Mouse (Mus musculus) cerebellum, adult 11-12 months (tissue): Measurements from ENCODE around the gene Slamf9.

ENCODE experiments used
- DNase-seq: peaks from one replicate; pipeline ENCODE4 v3.0.0; 2022

The Slamf9 gene

DNA sequence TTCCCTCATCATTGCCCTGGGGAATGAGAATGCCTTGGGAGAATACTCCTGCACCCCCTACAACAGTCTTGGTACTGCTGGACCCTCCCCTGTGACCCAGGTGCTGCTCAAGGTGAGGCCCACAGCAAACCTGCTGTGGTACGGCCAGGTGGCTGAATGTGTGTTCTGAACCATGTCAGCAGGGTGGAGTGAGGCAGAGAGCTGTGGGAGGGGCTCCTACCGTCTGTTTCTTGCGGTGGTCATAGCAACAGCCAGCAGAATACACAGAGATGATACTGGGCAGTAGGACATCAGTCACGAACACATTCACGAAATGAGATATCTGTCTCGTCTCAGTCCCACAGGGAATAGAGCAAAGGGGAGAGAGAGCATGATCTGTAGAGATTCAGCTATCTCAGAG lies 18.4 kb downstream of the Slamf9 start:
- no peak for DNase-seq

DNA sequence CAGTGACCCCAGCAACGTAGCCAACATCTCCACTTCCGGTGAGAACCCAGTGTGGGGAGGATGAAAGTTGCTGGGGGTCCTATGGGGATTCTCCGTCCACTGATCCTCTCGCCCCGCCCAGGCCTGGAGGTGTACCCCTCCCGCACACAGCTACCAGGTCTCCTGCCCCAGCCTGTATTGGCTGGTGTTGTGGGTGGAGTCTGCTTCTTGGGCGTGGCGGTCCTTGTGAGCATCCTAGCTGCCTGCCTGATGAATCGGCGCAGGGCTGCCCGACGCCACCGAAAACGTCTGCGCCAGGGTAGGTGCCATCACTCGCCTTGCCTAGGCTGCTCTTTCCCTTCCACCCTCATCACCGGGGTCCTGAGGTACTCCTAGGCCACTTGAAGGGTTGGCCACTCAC lies 20.9 kb downstream of the Slamf9 start:
- DNase-seq, result no peak

DNA sequence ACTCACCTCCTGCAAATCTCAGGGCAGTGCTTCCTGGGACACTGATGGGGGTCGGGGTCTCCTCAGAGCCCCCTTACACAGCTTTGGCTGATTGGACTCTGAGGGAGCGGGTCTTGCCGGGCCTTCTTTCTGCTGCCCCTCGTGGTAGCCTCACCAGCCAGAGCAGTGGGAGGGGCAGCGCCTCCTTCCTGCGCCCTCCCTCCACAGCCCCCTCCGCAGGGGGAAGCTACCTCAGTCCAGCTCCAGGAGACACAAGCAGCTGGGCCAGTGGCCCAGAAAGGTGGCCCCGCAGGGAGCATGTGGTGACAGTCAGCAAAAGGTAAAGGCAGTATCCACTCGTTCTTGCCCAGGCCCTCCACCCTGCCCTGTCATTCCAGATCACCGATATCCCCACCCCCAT lies 22.3 kb downstream of the Slamf9 start:
- no peak for DNase-seq

DNA sequence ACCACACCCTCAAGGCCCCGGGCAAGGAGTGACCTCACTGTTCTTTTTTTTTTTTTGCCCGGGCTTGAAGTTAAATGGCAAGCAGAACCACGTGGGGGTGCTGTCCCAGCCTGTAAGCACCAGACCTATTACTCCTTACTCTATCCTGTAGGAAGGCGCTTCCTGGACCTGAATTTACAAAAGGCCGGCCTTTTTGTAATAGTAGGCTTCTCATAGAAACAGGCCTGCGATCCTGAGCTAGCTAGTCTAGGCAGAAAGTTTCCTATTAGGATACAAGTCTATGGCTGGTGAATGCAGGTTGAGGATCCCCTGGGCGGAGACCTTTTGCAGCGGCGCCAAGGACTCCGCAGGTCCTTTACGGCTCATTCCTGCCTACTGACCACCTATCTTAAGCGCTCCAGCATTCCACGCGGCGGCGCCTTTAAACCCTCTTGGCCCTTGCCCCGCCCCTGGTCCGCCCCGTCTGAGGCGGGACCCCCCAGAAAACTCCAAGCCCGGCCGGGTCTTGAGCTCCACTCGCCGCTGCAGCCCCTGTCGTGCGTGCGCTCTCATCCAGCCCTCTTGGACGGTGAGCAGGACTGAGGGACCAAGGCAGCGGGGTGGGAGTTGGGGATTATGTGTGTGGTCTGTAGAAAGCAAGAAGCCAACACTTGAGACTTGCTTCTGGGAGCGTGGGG lies 24.7 kb downstream of the Slamf9 start, which contains the start of gene Tagln2:
Gene Tagln2, plus strand, starts transcription at position 283 of the 677 bp plus-strand sequence.
- DNase-seq, result no peak

DNA sequence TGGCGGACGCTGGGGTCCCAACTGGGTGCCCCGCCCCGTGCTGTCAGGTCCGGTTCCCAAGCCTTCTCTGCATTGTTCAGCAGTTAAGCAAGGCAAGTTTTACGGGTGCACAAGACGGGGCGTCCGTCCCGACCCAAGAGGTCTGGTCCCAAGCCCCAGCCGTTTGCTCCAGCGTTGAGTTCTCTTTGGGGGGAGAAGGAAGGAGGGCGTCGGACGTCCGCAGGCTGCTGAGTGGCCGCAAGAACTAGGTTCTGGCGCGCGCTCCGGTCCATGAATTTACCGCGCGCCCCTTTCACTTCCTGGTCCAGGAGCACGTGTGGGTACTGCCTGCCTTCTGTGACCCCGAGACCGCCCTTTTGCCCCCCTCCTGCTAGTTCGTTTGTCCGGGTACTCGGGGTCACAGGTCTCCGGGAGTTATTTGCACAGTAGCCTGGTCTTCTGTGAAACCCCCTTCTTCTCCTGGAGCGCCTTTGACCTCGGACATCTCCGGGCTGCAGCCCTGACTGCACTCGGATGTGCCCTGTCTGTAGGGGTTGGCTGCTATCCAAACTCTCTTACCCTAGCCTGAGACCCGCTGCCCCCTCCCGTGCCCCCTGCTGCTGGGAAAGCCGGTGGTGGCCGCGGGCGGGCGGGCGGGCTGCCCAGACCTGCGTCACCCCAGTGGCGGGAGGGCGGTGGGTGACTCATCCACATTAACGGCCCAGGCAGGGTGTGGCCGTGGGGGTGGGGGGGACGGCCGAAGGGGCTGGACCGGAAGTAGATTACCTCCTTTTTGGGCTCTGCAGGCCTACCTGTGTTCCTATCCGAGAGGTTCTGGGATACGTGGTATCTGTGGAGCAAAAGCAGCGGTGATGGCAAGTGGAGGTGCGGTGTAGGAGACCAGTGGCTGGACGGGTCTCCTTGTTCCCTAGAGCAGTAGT lies 25.6 kb downstream of the Slamf9 start:
- DNase-seq, result no peak

DNA sequence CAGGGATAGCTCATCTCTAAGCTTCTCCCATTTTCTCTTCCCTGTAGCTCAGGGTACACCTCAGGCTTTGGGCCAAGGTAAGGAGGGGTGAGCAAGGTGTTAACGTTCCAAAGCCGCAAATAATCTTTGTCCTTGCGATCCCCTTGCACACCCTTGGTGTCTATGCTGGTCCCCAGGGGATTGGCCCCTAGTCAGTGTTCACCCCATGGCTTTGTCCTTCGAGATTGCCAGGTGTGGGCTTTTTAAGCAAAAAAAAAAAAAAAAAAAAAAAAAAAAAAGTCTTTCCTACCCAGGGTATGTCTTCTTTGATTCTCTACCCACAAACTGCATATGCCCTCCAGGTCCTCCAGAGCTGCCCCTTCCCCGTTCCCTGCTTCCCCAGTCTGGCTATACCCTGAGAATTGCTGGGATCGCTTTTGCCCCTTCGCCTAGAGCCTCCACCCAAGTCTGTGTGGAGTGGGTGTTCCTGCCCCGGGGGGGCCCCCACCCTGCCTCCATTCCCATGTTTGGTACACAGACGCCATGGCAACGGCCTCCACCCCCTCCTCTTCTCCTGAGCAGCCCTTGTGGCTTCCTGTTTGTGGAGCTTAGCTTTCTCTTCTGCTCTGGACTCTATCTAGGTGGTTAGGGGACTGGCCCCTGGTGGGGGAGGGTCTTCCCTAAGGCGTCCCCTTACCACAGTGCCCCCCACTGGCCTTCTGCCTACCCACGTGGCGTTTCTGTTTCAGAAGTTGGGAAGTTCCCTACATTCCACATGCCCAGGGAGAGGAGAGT lies 26.4 kb downstream of the Slamf9 start:
- DNase-seq, result no peak

DNA sequence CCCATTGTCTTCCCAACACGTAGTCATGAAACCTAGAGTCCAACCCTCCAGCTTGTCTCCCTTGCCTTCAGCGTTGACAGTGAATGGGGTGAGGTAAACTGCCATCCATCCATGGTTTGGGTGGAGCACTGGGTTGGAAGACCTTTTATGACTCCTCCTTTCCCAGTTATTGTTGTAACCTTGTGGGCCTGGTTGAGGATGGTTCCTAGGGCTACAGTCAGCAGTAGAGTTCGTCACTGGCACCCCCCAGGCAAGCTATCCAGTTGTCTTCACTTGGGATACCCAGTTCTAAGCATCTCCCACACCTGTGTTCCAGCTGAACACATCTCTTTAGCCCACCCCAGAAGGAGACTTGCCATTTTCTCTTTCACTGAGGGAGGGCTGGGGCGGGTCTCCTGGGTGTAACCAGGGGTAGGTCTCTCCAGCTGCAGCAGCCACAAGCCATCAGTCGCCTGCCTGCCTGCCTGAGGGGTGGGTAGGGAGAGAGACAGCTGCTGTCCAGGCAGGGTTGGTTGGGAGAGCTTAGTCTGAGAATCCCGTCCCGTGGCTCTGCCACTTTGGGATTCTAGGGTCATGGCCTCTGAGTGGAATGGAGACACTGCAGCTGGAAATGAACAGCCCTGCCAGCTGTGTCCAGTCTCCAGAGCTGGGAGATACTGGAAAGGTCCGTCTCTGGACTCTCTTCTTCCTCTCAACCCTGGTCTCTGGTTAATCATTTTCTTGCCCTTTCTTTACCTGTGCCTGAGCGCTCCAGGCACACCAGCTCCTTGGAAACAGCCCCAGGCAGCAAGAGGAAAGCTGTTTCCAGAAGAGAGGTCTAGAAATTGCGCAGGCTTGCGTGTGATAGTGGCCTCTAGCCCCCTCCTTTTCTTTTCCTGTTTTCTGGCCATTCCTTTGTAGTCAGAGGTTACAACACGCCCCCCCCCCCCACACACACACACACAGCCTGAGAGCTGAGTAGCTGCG lies 27.3 kb downstream of the Slamf9 start:
- no peak for DNase-seq

DNA sequence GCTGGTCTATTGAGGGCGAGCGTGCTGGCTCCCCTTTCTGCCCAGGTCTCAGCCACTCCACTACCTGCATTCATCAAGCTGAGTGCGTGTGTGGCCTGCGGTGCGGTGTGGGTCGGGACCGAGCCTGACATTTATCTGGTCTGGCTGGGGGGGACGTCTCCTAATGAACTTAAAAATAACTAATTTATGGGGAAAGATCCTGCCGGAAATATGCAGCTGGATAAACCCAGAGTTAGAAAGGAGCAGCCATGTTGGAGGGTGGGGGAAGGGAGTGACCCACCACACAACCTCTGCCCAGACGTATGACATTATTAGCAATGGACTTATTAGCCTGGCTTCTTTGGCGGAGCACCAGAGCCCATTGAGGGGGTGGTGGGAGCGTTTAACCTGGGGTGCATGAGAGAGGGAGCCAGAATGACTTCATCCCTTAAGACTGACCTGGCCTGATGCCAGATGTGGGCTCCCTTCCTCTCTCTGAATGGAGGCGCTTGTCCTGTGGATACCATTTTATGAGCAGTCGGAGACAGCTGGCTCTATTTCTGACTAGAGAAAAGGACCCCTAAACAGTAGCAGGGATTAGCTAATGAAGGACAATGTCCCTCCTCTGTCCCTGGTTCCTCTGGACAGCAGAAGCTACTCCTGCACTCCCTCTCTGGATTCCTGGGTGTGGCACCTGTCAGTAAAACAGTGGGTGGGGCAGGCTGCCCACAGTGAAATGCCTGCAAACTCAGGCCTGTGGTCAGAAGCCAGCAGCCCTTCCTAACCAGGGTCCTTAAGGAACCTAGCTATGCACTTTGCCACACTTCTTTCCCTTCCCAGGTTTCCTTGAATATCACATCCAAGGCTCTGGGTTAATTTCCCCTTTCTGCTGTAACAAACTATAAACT lies 28.2 kb downstream of the Slamf9 start:
- DNase-seq, result no peak

DNA sequence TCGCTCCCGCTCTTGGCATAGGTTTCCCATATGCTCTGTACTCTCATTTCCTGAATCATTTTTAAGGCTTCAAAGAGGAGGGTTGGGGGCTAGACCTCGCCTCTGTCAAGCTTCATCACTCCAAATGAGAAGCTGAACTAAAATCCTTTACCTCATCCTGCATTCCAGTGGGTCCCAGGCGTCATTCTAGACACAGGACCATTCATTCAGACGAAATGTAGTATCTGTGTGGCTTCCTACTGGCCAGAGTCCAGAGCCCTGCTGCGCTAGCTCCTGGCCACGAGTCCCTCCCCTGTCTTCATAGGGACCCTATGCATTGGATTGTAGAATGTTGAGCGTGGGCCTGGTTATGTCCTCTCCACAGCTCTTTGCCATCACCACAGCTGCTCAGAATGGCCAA lies 29.6 kb downstream of the Slamf9 start:
- DNase-seq, result no peak

DNA sequence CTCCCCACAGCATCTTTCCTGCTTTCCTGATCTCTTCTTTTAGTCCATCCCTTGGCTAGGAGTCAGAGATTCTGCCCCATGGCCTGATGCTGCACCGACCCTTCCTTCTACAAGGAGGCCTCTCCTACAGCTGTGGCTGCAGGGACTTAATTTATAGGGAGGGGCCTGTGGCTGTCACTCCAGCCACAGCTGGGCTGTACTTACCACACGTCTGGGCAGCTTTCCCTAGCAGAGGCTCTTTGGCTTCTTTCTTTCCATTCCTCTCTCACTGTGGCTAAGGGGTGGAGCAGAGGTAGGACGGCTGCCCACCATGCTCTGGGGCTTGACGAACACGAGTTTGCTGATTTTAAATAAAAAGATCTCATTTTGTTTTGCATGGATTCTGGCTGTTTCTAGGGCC lies 31.8 kb downstream of the Slamf9 start:
- DNase-seq, result no peak

DNA sequence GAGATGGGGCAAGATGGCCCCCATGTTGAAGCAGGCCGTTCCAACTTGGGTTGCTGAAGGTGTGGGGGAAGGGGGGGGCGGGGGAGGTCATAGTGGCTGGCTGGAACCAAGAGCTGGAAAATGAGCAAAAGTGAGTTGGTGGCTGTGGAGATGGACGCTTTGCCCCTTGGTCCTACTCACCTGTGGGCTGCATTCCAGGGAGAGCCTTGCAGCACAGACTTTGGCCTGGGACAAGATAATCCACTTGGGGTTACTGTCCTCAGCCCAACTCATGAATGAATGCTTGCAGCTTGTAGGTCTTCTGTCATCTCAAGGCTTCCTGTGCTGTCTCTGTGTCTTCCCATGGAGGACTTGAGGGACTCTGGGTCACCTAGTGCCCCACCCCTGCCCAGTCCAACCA lies 32.5 kb downstream of the Slamf9 start:
- no peak for DNase-seq

DNA sequence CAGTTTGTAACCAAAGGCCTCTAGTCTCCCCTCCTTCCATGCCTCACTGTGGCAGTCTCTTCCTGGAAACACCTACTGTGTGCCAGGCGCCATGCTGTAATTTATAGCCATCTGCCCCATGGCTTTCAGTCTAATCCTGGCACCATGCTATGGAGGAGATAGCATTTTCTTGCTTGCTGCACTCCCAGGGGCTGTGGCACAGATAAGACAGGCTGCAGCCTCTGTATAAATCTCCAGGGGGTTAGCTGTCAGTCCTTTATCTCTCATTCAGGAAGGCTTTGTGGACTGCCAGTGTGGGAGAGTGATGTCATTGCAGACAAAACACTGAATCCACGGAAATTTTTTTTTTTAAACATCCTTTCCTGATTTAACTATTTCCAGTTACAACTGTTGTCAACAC lies 33.0 kb downstream of the Slamf9 start:
- DNase-seq, result no peak

DNA sequence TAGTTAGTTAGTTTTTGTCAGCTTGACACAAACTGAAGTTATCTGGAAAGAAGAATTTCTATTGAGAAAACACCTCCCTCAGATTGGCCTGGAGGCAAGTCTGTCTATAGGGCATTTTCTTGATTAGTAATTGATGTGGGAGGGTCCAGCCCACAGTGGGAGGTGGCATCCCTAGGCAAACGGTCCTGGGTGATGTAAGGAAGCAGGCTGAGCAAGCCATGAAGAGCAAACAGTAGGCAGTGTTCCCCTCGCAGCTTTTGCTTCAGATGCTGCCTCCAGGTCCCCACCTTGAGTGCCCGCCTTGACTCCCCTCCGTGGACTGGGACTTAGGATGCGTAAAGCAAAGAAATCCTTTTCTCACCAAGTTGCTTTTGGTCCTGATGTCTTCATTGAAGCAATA lies 34.1 kb downstream of the Slamf9 start:
- no peak for DNase-seq

DNA sequence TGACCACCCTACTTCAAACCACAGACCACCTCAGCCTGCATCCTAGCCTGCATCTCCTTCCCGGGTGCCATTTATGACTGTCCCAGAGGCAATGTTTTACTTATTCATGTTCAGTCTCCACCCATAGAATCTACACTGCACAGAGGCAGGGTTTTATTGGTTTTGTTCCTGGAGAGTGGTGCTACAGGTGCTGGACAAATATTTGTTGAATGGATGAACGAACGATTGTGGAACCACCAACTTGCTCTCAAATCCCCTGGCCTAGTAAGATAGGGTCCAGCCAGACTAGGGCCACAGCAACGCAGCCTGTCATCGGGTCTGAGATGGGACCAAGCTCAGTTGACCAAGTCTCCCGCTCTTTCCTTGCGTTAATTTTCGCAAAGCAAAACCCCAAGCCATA lies 34.8 kb downstream of the Slamf9 start:
- DNase-seq, result no peak

DNA sequence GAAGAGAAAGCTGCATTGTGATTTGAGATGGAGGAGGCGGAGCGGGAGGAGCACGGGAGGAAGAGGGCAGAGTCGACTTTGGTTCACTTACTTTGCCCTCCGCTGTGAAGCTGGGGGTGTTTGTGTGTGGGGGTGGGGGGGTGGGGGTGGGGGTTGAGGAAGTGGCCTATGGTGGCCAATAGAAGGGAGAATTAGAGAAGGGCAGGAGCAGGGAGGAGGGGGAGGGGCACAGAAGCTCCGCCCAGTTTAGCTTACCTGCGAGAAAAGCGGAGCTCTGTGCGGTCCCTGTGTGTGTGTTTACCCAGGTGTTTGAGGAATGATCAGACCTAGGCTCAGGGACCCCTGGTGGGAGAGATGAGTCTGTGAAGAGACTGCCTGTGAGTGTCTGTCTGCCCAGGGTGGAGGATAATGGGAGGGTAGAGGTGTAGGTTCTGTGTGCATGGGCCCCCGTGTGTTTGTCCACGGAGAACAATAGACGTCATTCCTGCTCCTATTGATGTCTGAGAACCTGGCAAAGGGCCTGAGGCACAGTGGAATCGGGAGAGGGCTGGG lies 35.3 kb downstream of the Slamf9 start:
- no peak for DNase-seq

DNA sequence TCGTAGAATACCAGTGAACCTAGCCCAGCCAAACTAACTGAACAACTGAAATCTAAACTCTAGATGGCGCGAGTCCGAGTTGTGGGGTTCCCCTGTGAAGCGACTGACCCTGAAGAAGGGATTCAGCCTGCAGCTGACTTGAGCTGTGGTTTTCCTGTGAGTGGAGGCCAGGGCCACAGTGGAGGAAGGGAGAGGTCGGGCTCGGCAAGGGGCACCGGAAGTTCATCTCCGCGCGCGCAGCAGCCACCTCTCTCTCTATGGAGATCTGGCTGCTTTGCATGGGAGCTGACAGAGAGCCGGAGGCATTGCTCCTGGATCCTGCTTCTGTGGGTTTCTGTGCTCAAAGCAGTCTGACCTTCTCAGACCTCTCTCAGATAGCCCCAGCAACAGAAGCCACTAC lies 37.8 kb downstream of the Slamf9 start:
- DNase-seq, result no peak

DNA sequence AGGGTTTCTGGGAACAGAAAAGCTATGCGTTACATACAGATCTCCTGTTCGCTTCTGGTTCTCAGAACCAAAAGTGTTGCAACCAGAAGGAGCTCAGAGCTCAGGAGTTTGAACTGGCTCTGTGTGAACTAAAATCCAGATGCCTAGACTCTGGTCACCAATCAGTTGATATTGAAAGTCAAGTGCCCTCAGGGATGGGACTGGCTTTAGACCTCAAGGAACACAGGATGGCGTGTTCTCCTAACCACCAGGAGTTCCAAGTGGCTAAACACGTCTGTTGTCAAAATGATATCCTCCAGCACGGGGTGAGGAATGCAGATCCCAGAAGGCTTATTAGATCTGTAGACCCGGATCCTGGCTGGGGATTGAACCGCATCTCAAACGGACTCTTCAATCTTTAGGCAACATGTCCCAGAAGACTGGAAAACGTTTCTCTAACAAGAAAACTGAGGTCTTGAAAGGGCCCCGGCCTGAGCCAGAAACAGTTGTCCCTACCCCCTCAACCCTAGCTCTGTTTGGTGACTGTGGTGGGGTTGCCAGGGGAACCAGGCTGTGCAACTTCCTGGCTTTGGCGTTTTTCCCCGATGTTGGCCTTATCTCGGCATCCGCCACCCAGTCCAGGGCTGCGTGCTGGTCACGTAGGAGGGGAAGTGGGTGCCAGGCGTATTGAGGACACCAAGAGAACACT lies 38.5 kb downstream of the Slamf9 start:
- no peak for DNase-seq

DNA sequence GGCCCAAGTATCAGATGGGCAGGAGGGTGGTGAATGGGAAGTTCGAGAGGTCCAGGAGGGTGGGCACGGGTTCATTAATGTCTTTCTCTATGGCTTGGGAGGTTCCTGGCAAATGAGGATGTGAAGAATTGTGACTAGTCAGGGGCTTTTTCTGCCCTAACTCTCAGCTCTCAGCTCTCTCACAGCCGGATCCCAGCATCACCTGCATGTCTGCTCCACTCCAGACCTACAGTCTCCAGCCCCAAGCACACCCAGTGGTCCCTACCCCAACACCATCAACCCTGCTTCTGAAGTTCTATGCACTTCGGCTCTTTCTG lies 39.0 kb downstream of the Slamf9 start:
- no peak for DNase-seq

DNA sequence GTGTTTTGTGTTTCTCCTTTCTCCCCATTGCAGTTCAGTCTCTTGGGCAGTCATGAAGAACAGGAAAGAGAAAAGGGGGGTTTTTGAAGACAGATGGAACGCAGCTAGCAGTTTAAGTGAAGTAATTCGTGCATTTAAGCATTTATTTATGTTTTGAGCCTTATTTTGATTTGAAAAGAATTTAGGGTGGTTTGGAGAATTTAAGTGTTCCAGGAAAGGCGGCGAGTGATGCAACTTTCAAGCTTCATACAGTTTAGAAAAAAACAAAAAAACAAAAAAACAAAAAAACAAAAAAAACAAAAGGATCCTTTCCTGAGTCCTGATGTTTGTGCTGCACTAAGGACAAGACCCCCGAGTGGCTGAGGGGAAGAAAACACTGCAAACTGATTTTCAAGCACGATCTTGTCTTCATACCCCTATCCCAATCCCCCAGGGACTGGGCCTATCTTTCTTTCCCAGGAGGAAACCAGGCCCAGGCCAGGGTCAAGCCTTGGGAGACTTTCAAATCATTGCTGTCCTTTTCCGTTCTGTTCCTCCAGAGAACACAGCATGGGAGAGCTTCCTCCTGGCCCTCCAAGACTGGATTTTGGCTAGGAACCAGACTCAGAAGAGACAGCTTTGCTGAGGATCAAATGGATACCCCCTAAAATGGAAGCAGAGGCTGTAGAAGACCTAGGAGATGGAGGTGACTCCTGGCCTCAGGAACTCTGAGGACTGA lies 39.6 kb downstream of the Slamf9 start:
- DNase-seq, result no peak

DNA sequence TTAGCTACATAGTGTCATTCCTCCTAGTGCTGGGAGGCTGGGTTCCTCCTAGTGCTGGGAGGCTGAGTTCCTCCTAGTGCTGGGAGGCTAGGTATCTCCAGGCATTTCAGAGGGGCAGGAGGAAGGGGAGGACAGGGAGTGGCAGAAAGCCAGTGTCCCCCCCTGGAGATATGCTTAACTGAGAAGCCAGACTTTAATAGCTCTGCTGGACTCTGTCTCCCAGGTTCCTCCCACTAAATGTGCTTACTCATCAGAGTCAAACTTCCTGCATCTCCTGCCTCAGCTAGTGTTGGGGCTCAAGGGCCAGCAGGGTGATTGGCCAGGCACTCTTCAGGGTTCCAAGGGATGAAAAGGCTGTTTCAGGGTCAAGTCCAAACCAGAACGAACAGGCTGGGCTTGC lies 40.2 kb downstream of the Slamf9 start:
- DNase-seq, result no peak
